Mouse (Mus musculus): ENCODE results near the gene Mcu. TPM values are rescaled to one million over a fixed set of nuclear protein-coding genes. Genes with fewer than 3 reads are reported as not detected.
A peak's percentile ranks its signal among the peaks of the same experiment; 100 is the strongest.

Mcu gene
- total RNA-seq (2012; rRNA removed) (4.8 and 5.3 TPM in 2 replicates), total RNA-seq (2014; rRNA removed) (4.8 and 5.7 TPM in 2 replicates), polyA plus RNA-seq (2012; ENCODE audit: insufficient read length, low read depth) (3.5 and 4.9 TPM in 2 replicates)

- dilution Hi-C loops (cut with MboI; ENCODE audit: extremely low pct_ligation_motif_present, extremely low pct_unique_long_range_greater_than_20kb, low sequenced_read_pairs) (no loop called here), in situ Hi-C loops (cut with MboI; ENCODE audit: low pct_ligation_motif_present, low pct_unique_long_range_greater_than_20kb, low sequenced_read_pairs) (no loop called here)
- no peaks in the 10 kb centered on the region for H3K36me3 ChIP-seq (replicated peaks in 1 of 2; ENCODE audit: control insufficient read depth in 1 of 2, insufficient read depth in 1 of 2, low read length in 1 of 2)
- H3K9me3 ChIP-seq (replicated peaks; ENCODE audit: low read length), result no peaks in the 10 kb centered on the region
- H3K27me3 ChIP-seq (replicated peaks), result peaks cover 2% of the 10 kb centered on the region
- H3K27ac ChIP-seq (ENCODE audit: insufficient read depth, low read depth), result no peak within 1 kb of the TSS
- H3K9ac ChIP-seq (ENCODE audit: insufficient read depth, low read depth), result peak within 1 kb of the TSS; percentile 62
- H3K4me1 ChIP-seq (ENCODE audit: control insufficient read depth in 1 of 2, insufficient read depth in 2 of 2), result peaks cover 2 to 14% of the 10 kb centered on the region in 2 experiments; a peak in 3 of 4 replicates
- DNase-seq (ENCODE audit: extremely low read depth), result peak; percentile 91
- peak within 1 kb of the TSS; percentile 88 for H3K4me2 ChIP-seq (ENCODE audit: insufficient read depth, low read depth, poor library complexity, severe bottlenecking)
- no peaks in the 10 kb centered on the region for H3K79me2 ChIP-seq (replicated peaks; ENCODE audit: control insufficient read depth, extremely low read depth, insufficient read depth, poor library complexity, severe bottlenecking)
- peak within 1 kb of the TSS; percentile 59 to 88 (median 82) for H3K4me3 ChIP-seq (replicated peaks in 1 of 3; ENCODE audit: low read depth in 2 of 3, low read length in 2 of 3, poor library complexity in 1 of 3)
- TF ChIP-seq KAT2A (IDR thresholded peaks at IDR 0.05; ENCODE audit: insufficient replicate concordance, low read length) (0 out of 2 replicates have a peak, but pooled peaks have one; percentile 46), ZKSCAN1 (IDR thresholded peaks at IDR 0.05; ENCODE audit: borderline replicate concordance, low read depth, low read length) (no peak), ETS1 (conservative IDR thresholded peaks at IDR 0.05; ENCODE audit: low read depth, low read length) (no peak), USF2 (conservative IDR thresholded peaks at IDR 0.05; ENCODE audit: low read depth, low read length) (no peak), MAZ (IDR thresholded peaks at IDR 0.05; ENCODE audit: low read depth, low read length) (no peak), CHD1 (IDR thresholded peaks at IDR 0.05; ENCODE audit: low read depth, low read length) (no peak), RCOR1 (conservative IDR thresholded peaks at IDR 0.05; ENCODE audit: low read depth, low read length) (no peak), POLR2A (IDR thresholded peaks at IDR 0.05; ENCODE audit: low read depth, low read length) (peak; percentile 76), TBP (conservative IDR thresholded peaks at IDR 0.05; ENCODE audit: low read depth, low read length) (peak; percentile 97), JUND (conservative IDR thresholded peaks at IDR 0.05; ENCODE audit: low read depth, low read length) (no peak), SMC3 (IDR thresholded peaks at IDR 0.05; ENCODE audit: low read depth, low read length) (no peak), GABPA (IDR thresholded peaks at IDR 0.05; ENCODE audit: insufficient replicate concordance, low read depth, low read length) (no peak), MAX (IDR thresholded peaks at IDR 0.05; ENCODE audit: low read length) (no peak), MEF2A (IDR thresholded peaks at IDR 0.05; ENCODE audit: borderline replicate concordance, low read depth, low read length) (no peak), BHLHE40 (IDR thresholded peaks at IDR 0.05; ENCODE audit: low read depth, low read length) (no peak), RAD21 (IDR thresholded peaks at IDR 0.05; ENCODE audit: low read depth, low read length) (no peak), PAX5 (IDR thresholded peaks at IDR 0.05; ENCODE audit: low read length) (no peak), HCFC1 (IDR thresholded peaks at IDR 0.05; ENCODE audit: low read depth, low read length) (no peak), TCF12 (IDR thresholded peaks at IDR 0.05; ENCODE audit: low read depth, low read length) (peak; percentile 100), ZC3H11A (IDR thresholded peaks at IDR 0.05; ENCODE audit: low read depth, low read length) (no peak), CHD2 (IDR thresholded peaks at IDR 0.05; ENCODE audit: low read length) (0 out of 2 replicates have a peak, but pooled peaks have one; percentile 40), IRF4 (IDR thresholded peaks at IDR 0.05; ENCODE audit: low read depth, low read length) (no peak; the same call in 1 of the 2 replicates), EP300 (IDR thresholded peaks at IDR 0.05; ENCODE audit: low read length) (no peak), ELF1 (IDR thresholded peaks at IDR 0.05; ENCODE audit: low read depth, low read length) (peak; percentile 59), POLR2AphosphoS2 (IDR thresholded peaks at IDR 0.05; ENCODE audit: low read depth, low read length) (no peak), SIN3A (IDR thresholded peaks at IDR 0.05; ENCODE audit: low read length) (no peak), NELFE (IDR thresholded peaks at IDR 0.05; ENCODE audit: low read depth, low read length) (no peak), USF1 (IDR thresholded peaks at IDR 0.05; ENCODE audit: low read depth, low read length) (no peak), MAFK (IDR thresholded peaks at IDR 0.05; ENCODE audit: insufficient replicate concordance, low read length) (no peak), MYC (IDR thresholded peaks at IDR 0.05; ENCODE audit: low read depth, low read length) (no peak), NRF1 (IDR thresholded peaks at IDR 0.05; ENCODE audit: low read depth, low read length) (peak; percentile 35; the same call in 1 of the 2 replicates), MXI1 (IDR thresholded peaks at IDR 0.05; ENCODE audit: low read depth, low read length) (no peak), E2F4 (IDR thresholded peaks at IDR 0.05; ENCODE audit: insufficient replicate concordance, low read depth, low read length) (peak; percentile 60; the same call in 1 of the 2 replicates), UBTF (IDR thresholded peaks at IDR 0.05; ENCODE audit: low read depth, low read length) (peak; percentile 89), ZMIZ1 (IDR thresholded peaks at IDR 0.05; ENCODE audit: low read depth, low read length) (peak; percentile 64; the same call in 1 of the 2 replicates), CTCF (conservative IDR thresholded peaks at IDR 0.05 in 1 of 2, IDR thresholded peaks at IDR 0.05 in 1 of 2; ENCODE audit: low read depth in 2 of 2, low read length in 2 of 2) (no peak)
Measured at GRCm38 (mm10) chr10:59616522-59616921, at the start of gene Mcu. Gene Mcu, minus strand, starts transcription at chr10:59616692.
